Mouse (Mus musculus): ENCODE results near the gene Dhcr7. TPM values are rescaled to one million over a fixed set of nuclear protein-coding genes. Genes with fewer than 3 reads are reported as not detected.

Gene Dhcr7
- polyA plus RNA-seq, 1 experiment from 2014 or later = 44.5 TPM

DNA sequence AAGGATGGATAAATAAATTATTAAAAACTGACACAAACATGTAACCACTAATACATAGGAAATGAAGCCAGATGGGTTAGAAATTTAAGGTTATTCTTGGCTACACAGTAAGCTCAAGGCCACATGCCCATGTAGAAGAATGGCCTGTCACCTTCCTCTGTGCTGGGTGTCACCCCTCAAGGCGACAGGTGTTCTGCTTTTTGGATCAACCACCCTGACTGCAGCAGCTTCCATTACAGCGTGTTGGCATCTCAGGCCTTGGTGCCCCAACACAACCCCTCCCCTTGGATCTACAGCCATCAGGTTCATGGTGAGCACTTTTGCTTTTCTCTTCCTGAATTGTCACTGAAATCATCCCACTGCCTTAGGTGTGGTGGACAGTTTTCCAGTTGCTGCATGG, 9.7 kb downstream of the Dhcr7 start:
- no peak overlapping the region for H3K9ac ChIP-seq (replicated peaks; ENCODE audit: low read length)
- no peak overlapping the region for H3K4me2 ChIP-seq (replicated peaks; ENCODE audit: low read depth, low read length)
- H3K4me3 ChIP-seq (ENCODE audit: low read length) = no peak overlapping the region
- H3K36me3 ChIP-seq (ENCODE audit: insufficient read depth, low read length) = peaks cover 8% of the 10 kb centered on the region
- no peak for ATAC-seq (ENCODE audit: low FRiP score, low TSS enrichment)
- WGBS = 93% methylated on average over 2 of the region's 2 CpGs
- H3K9me3 ChIP-seq (ENCODE audit: low read length) = no peaks in the 10 kb centered on the region
- no peak overlapping the region for H3K27ac ChIP-seq (ENCODE audit: low read length)
- peaks cover 6% of the 10 kb centered on the region for H3K4me1 ChIP-seq (ENCODE audit: insufficient read depth, low read length)
- H3K27me3 ChIP-seq (ENCODE audit: insufficient read depth, low read length) = no peaks in the 10 kb centered on the region

- H3K4me2 ChIP-seq (replicated peaks; ENCODE audit: low read depth, low read length) = no peak overlapping the region
- ATAC-seq (ENCODE audit: low FRiP score, low TSS enrichment) = no peak
- H3K9me3 ChIP-seq (ENCODE audit: low read length) = no peaks in the 10 kb centered on the region
- H3K27me3 ChIP-seq (ENCODE audit: insufficient read depth, low read length) = no peaks in the 10 kb centered on the region
- H3K4me3 ChIP-seq (ENCODE audit: low read length) = no peak overlapping the region
- no peak overlapping the region for H3K27ac ChIP-seq (ENCODE audit: low read length)
- peaks cover 12% of the 10 kb centered on the region for H3K36me3 ChIP-seq (ENCODE audit: insufficient read depth, low read length)
- H3K9ac ChIP-seq (replicated peaks; ENCODE audit: low read length) = no peak overlapping the region
- 71% methylated on average over 6 of the region's 6 CpGs for WGBS
- peaks cover 6% of the 10 kb centered on the region for H3K4me1 ChIP-seq (ENCODE audit: insufficient read depth, low read length)
Measured at GRCm38 (mm10) chr7:143833581-143834190, 10.7 kb downstream of the Dhcr7 start.

DNA sequence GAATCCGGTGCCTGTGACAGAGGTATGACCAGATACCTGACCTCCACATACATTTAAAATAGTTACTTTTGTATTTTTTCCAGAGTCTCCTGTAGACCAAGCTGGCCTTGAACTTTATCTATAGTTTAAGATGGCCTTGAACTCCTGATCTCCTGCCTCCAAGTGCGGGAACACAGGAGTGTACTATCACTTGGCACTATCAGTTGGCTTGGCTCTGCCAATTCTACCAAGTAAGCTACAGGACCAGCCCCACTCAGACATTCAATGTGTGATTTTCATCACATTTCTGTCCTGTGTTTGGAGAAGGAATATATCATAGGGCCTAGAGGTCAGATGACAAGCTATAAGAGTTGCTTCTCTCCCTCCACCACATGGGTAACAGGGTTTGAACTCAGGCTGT, 11.4 kb downstream of the Dhcr7 start:
- WGBS = 86% methylated on average over 2 of the region's 2 CpGs

DNA sequence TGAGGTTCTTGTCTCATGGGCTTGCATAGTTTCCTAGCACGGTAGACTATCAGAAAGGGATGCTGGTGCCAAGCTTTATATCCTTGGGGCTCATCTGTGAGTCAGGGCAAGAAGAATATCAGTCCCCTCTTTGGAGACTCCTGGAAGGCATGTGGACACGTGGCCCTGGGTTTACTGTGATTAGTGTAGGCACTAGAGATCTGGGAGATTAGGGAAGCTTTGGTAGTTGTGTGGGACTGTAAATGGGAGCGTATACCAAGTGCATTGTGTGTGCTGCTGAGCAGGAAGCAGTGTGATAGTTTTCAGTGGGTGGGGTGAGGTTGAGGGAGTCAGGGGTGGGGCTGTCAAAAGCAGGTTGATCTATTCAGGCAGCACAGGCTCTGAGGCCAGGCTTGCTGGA, 12.0 kb downstream of the Dhcr7 start:
- H3K4me3 ChIP-seq (ENCODE audit: low read length) = no peak overlapping the region
- no peak for ATAC-seq (ENCODE audit: low FRiP score, low TSS enrichment)
- peaks cover 6% of the 10 kb centered on the region for H3K4me1 ChIP-seq (ENCODE audit: insufficient read depth, low read length)
- no peaks in the 10 kb centered on the region for H3K9me3 ChIP-seq (ENCODE audit: low read length)
- no peaks in the 10 kb centered on the region for H3K27me3 ChIP-seq (ENCODE audit: insufficient read depth, low read length)
- H3K4me2 ChIP-seq (replicated peaks; ENCODE audit: low read depth, low read length) = no peak overlapping the region
- 73% methylated on average over 3 of the region's 3 CpGs for WGBS
- peaks cover 18% of the 10 kb centered on the region for H3K36me3 ChIP-seq (ENCODE audit: insufficient read depth, low read length)
- no peak overlapping the region for H3K27ac ChIP-seq (ENCODE audit: low read length)
- no peak overlapping the region for H3K9ac ChIP-seq (replicated peaks; ENCODE audit: low read length)

More for the DNA sequence above, 11.4 kb downstream of the Dhcr7 start:
- Histone ChIP-seq H3K36me3 (ENCODE audit: insufficient read depth, low read length) (peaks cover 14% of the 10 kb centered on the region), H3K27me3 (ENCODE audit: insufficient read depth, low read length) (no peaks in the 10 kb centered on the region), H3K4me3 (ENCODE audit: low read length) (no peak overlapping the region), H3K9me3 (ENCODE audit: low read length) (no peaks in the 10 kb centered on the region), H3K4me1 (ENCODE audit: insufficient read depth, low read length) (peaks cover 6% of the 10 kb centered on the region), H3K9ac (replicated peaks; ENCODE audit: low read length) (no peak overlapping the region), H3K27ac (ENCODE audit: low read length) (no peak overlapping the region), H3K4me2 (replicated peaks; ENCODE audit: low read depth, low read length) (no peak overlapping the region)
- no peak for ATAC-seq (ENCODE audit: low FRiP score, low TSS enrichment)

DNA sequence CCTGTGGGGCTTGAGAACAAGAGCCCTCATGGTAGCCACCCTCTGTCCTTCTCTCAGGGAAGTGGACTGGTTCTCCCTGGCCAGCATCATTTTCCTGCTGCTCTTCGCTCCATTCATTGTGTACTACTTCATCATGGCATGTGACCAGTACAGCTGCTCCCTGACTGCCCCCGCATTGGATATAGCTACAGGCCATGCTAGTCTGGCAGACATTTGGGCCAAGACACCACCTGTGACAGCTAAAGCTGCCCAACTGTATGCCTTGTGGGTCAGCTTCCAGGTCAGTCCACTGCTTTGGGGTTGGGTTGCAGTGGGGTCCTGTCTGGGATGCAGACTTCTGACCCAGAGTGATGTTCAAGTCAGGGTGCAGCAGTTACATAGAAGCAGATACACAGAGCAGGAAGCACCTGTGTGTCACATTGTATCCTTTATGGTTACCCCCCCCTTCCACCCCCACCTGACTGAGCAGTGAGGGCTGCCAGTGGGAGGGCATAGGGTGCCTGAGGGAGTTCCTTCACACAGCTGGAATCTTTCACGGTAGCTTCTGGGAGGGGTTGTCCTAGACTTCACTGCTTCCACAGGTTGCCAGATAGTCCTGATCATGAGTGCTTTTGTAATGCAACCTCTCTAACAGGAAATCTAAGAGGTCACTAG, 14.9 kb downstream of the Dhcr7 start:
- ATAC-seq (ENCODE audit: low FRiP score, low TSS enrichment) = no peak
- Histone ChIP-seq H3K4me1 (ENCODE audit: insufficient read depth, low read length) (no peaks in the 10 kb centered on the region), H3K36me3 (ENCODE audit: insufficient read depth, low read length) (peaks cover 43% of the 10 kb centered on the region), H3K27ac (ENCODE audit: low read length) (no peak overlapping the region), H3K9me3 (ENCODE audit: low read length) (no peaks in the 10 kb centered on the region), H3K4me2 (replicated peaks; ENCODE audit: low read depth, low read length) (no peak overlapping the region), H3K27me3 (ENCODE audit: insufficient read depth, low read length) (no peaks in the 10 kb centered on the region), H3K4me3 (ENCODE audit: low read length) (no peak overlapping the region), H3K9ac (replicated peaks; ENCODE audit: low read length) (no peak overlapping the region)
- WGBS = 88% methylated on average over 3 of the region's 3 CpGs

DNA sequence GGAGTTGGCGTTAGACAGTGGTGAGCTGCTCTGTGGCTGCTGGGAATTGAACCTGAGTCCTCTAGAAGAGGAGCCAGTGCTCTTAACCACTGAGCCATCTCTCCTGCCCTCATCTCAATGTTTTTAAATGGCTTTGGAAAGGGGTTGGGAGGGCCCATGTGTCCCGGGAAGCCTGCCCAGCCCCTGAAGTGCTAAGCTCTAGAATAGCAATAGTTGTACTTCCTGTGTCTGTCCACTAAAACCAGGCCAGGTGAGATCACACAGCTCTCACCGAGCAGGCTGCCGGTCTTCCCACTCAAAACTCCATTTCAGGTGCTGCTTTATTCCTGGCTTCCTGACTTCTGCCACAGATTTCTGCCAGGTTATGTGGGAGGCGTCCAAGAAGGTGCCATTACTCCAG, 17.2 kb downstream of the Dhcr7 start:
- no peaks in the 10 kb centered on the region for H3K27me3 ChIP-seq (ENCODE audit: insufficient read depth, low read length)
- ATAC-seq (ENCODE audit: low FRiP score, low TSS enrichment) = no peak
- H3K9ac ChIP-seq (replicated peaks; ENCODE audit: low read length) = no peak overlapping the region
- H3K27ac ChIP-seq (ENCODE audit: low read length) = no peak overlapping the region
- H3K4me3 ChIP-seq (ENCODE audit: low read length) = no peak overlapping the region
- no peak overlapping the region for H3K4me2 ChIP-seq (replicated peaks; ENCODE audit: low read depth, low read length)
- peaks cover 65% of the 10 kb centered on the region for H3K36me3 ChIP-seq (ENCODE audit: insufficient read depth, low read length)
- no peaks in the 10 kb centered on the region for H3K9me3 ChIP-seq (ENCODE audit: low read length)
- H3K4me1 ChIP-seq (ENCODE audit: insufficient read depth, low read length) = no peaks in the 10 kb centered on the region
- 94% methylated on average over 5 of the region's 5 CpGs for WGBS

GRCm38 (mm10) chr7:143841301-143841700, 18.4 kb downstream of the Dhcr7 start:
- Histone ChIP-seq H3K9me3 (ENCODE audit: low read length) (no peaks in the 10 kb centered on the region), H3K9ac (replicated peaks; ENCODE audit: low read length) (no peak overlapping the region), H3K36me3 (ENCODE audit: insufficient read depth, low read length) (peaks cover 77% of the 10 kb centered on the region), H3K27me3 (ENCODE audit: insufficient read depth, low read length) (no peaks in the 10 kb centered on the region), H3K27ac (ENCODE audit: low read length) (no peak overlapping the region), H3K4me1 (ENCODE audit: insufficient read depth, low read length) (no peaks in the 10 kb centered on the region), H3K4me2 (replicated peaks; ENCODE audit: low read depth, low read length) (no peak overlapping the region), H3K4me3 (ENCODE audit: low read length) (no peak overlapping the region)
- ATAC-seq (ENCODE audit: low FRiP score, low TSS enrichment) = no peak
- 96% methylated on average over 8 of the region's 8 CpGs for WGBS

DNA sequence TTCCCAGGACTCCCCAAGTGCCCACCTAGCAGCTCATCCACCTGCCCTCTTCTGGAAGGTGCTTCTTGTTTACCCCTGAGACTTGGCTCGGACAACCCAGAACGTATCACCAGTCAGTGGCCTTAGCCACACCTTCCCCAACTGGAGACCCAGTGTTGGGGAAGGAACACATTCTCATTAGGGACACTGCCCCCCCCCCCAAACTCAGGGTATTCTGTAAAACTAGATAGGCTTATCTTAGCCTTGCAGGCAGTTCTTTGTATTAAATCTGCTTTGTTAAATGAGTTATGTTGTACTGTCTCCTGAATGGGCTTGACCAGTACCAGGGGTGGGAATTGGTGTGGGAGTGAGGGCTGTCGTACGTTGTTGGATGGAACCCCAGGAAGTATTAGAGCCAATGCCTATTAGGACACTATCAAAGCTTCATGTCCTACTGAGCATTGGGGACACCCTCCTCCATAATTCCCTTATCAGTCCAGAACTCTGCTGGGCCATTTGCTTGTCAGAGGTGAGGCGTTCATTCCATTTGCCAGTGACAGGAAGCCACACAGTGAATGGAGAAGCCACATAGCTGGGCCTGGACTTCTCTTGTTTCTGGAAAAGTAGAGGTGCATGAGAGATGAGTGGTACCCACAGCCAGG, 25.3 kb downstream of the Dhcr7 start:
- Histone ChIP-seq H3K27ac (ENCODE audit: low read length) (no peak overlapping the region), H3K36me3 (ENCODE audit: insufficient read depth, low read length) (peaks cover 56% of the 10 kb centered on the region)

DNA sequence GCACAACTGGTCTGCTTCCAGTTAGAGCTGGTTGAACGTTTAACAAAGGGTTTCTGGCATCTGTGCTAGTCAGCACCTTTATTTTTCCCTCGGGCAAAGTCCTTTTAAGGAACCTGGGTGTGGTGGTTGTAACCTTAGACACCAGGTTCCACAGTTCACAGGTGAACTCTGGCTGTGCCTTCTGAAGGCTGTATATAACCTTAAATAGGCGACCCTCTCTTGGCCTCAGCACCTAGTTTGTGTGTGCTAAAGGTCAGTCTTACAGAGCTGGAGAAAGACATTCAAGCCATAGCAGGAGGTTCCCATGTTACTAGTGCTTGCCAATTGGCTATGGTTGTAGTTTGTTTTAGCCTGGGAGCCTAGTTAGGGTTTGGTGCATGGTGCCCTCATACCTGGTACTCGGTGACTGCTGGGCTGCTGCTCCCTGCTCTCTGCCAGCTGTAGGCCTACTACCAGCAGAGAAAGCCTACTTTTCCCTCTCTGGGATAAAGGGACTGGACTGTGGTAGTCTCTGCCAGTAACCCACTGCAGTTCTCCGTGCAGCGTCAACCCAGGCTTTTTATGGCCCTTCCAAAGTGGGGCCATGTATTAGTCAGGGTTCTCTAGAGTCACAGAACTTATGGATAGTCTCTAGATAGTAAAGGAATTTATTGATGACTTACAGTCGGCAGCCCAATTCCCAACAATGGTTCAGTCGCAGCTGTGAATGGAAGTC, 26.0 kb downstream of the Dhcr7 start:
- no peaks in the 10 kb centered on the region for H3K9me3 ChIP-seq (ENCODE audit: low read length)
- ATAC-seq (ENCODE audit: low FRiP score, low TSS enrichment) = 0 out of 2 replicates have a peak, but pooled peaks have one; percentile 31
- H3K4me1 ChIP-seq (ENCODE audit: insufficient read depth, low read length) = no peaks in the 10 kb centered on the region
- H3K4me3 ChIP-seq (ENCODE audit: low read length) = no peak overlapping the region
- H3K9ac ChIP-seq (replicated peaks; ENCODE audit: low read length) = no peak overlapping the region
- H3K36me3 ChIP-seq (ENCODE audit: insufficient read depth, low read length) = peaks cover 50% of the 10 kb centered on the region
- no peak overlapping the region for H3K4me2 ChIP-seq (replicated peaks; ENCODE audit: low read depth, low read length)
- WGBS = 88% methylated on average over 7 of the region's 8 CpGs
- no peak overlapping the region for H3K27ac ChIP-seq (ENCODE audit: low read length)
- no peaks in the 10 kb centered on the region for H3K27me3 ChIP-seq (ENCODE audit: insufficient read depth, low read length)

More for the DNA sequence above, 25.3 kb downstream of the Dhcr7 start:
- no peaks in the 10 kb centered on the region for H3K9me3 ChIP-seq (ENCODE audit: low read length)
- no peak overlapping the region for H3K4me3 ChIP-seq (ENCODE audit: low read length)
- no peaks in the 10 kb centered on the region for H3K4me1 ChIP-seq (ENCODE audit: insufficient read depth, low read length)
- ATAC-seq (ENCODE audit: low FRiP score, low TSS enrichment) = no peak
- no peak overlapping the region for H3K4me2 ChIP-seq (replicated peaks; ENCODE audit: low read depth, low read length)
- H3K27me3 ChIP-seq (ENCODE audit: insufficient read depth, low read length) = no peaks in the 10 kb centered on the region
- 95% methylated on average over 5 of the region's 5 CpGs for WGBS
- no peak overlapping the region for H3K9ac ChIP-seq (replicated peaks; ENCODE audit: low read length)

Data from kidney, embryonic 16.5 days (tissue).